Mouse (Mus musculus) ES-Bruce4 (cell line): ENCODE measurements around the gene Gramd1b. TPM values are rescaled to one million over a fixed set of nuclear protein-coding genes. Genes with fewer than 3 reads are reported as not detected.

Experiments used
- H3K27ac ChIP-seq: 2 replicates; pipeline ENCODE4 v1.5.1; 2012; ENCODE audit warnings: low read length, inconsistent platforms; ENCODE audit not compliant: insufficient read depth
- H3K27me3 ChIP-seq: 2 replicates; pipeline ENCODE4 v1.6.1; 2012; ENCODE audit warnings: mild to moderate bottlenecking, low read length, inconsistent platforms; ENCODE audit not compliant: control insufficient read depth, poor library complexity, insufficient read depth, severe bottlenecking
- H3K36me3 ChIP-seq: 2 replicates; pipeline ENCODE4 v1.6.1; 2012; ENCODE audit warnings: inconsistent platforms, mild to moderate bottlenecking, low read length, moderate library complexity; ENCODE audit not compliant: control insufficient read depth, poor library complexity, insufficient read depth, severe bottlenecking
- H3K4me1 ChIP-seq: one replicate; pipeline ENCODE4 v1.8.1; 2011; ENCODE audit warnings: low read length; ENCODE audit not compliant: control insufficient read depth, insufficient read depth
- H3K4me3 ChIP-seq: 2 replicates; pipeline ENCODE4 v1.5.1; 2011; ENCODE audit warnings: low read depth, mild to moderate bottlenecking, low read length
- H3K9ac ChIP-seq: 2 replicates; pipeline ENCODE4 v1.6.1; 2012; ENCODE audit warnings: low read depth, mild to moderate bottlenecking, inconsistent platforms; ENCODE audit not compliant: poor library complexity, severe bottlenecking
- H3K9me3 ChIP-seq: replicated peaks from 2 replicates; pipeline ENCODE4 v1.6.1; 2012; ENCODE audit warnings: mild to moderate bottlenecking, low read length, inconsistent platforms; ENCODE audit not compliant: control insufficient read depth, poor library complexity, insufficient read depth, severe bottlenecking
- CTCF ChIP-seq: IDR thresholded peaks from one replicate; pipeline ENCODE4 v1.8.1; 2011; ENCODE audit warnings: low read depth, low read length
- EP300 ChIP-seq: IDR thresholded peaks from 2 replicates; pipeline ENCODE4 v1.6.1; 2011; ENCODE audit warnings: low read depth, low read length; ENCODE audit not compliant: insufficient read depth
- POLR2A ChIP-seq: IDR thresholded peaks from one replicate; pipeline ENCODE4 v1.8.1; 2011; ENCODE audit warnings: low read length; ENCODE audit not compliant: insufficient read depth
- polyA plus RNA-seq: library from polyadenylated mRNA; stranded (reverse); fragments of >200 nt; gene quantifications from 2 replicates; pipeline ENCODE4 v1.2.4, GENCODE M21; 2011; ENCODE audit warnings: low read depth; ENCODE audit not compliant: missing spikeins, insufficient read depth, insufficient read length

The Gramd1b gene
- polyA plus RNA-seq, 1 experiment, result 14.2 TPM

DNA sequence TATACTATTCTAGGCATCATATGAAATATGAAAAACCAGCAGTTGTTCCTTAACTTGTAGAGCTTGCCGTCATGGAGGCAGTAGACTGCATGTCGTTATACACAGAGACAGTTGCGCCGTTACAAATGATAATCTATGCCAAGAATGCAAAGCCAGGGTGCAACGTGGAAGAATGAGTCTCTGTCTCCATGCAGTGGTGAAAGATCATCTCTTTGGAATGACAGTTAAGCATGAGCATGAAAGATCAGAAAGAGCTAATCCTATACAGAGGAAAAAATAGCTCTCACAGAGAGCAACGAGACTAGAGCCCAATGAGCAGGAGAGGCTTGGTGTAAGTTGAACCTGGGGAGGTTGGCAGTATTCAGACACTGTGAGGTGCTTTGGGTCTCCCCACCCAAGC lies 284.5 kb downstream of the Gramd1b start:
- H3K36me3 ChIP-seq, result no peaks in the 10 kb centered on the region
- TF ChIP-seq POLR2A (no peak), EP300 (no peak), CTCF (no peak)
- H3K27me3 ChIP-seq, result no peaks in the 10 kb centered on the region
- no peaks in the 10 kb centered on the region for H3K4me1 ChIP-seq
- no peak overlapping the region for H3K4me3 ChIP-seq
- peaks cover 3% of the 10 kb centered on the region; the same call in 1 of the 2 replicates for H3K9me3 ChIP-seq
- H3K27ac ChIP-seq, result no peak overlapping the region
- H3K9ac ChIP-seq, result no peak overlapping the region

DNA sequence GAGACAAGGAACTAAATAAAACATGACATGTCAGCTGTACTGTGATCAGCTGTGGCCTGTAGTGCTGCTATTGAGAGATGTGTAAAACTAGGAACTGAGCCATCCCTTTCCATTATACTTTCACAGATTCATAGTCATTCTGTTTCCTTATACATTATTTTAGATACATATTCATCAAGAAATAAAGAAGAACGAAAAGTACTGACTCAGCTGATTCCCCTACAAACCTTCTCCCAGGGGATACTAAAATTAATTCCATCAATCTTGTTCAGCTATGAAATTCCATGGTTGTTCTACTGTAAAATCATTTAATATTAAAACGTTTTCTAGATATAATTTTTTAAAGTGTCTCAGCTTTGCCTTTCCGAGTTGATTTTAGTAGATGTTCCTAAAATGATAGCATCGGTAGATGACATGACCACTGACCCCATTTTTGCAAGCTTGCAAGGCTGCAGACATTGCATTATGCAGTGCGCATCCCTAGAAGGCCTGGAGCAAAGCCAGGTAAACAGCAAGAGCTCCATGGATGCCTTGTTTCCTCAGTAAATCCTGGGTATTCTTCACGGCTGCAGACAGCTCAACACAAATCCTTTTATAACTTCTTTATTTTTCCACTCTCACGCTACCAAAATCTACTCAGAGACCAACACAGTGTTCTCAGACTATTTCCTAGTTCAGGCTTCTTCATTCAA lies 285.1 kb downstream of the Gramd1b start:
- Histone ChIP-seq H3K9me3 (peaks cover 3% of the 10 kb centered on the region; the same call in 1 of the 2 replicates), H3K9ac (no peak overlapping the region), H3K4me1 (no peaks in the 10 kb centered on the region), H3K27ac (no peak overlapping the region), H3K27me3 (no peaks in the 10 kb centered on the region), H3K4me3 (no peak overlapping the region), H3K36me3 (no peaks in the 10 kb centered on the region)
- TF ChIP-seq CTCF (no peak), POLR2A (no peak), EP300 (no peak)

- Histone ChIP-seq H3K9ac (no peak overlapping the region), H3K27ac (no peak overlapping the region), H3K9me3 (peaks cover 3% of the 10 kb centered on the region; the same call in 1 of the 2 replicates), H3K27me3 (no peaks in the 10 kb centered on the region), H3K4me3 (no peak overlapping the region), H3K36me3 (no peaks in the 10 kb centered on the region), H3K4me1 (no peaks in the 10 kb centered on the region)
- TF ChIP-seq CTCF (no peak), POLR2A (no peak), EP300 (no peak)
Measured at GRCm38 (mm10) chr9:40245466-40245865, 285.7 kb downstream of the Gramd1b start.

Other genes with a start within 250 kb of the Gramd1b start
- gene Gm21915, start 139.2 kb upstream of the Gramd1b start, polyA plus RNA-seq, result not detected in 2 replicates
- 3.5 and 3.9 TPM in 2 replicates for gene Clmp, start 154.6 kb upstream of the Gramd1b start, polyA plus RNA-seq